Mouse (Mus musculus) adrenal gland, postnatal 4 days (tissue): Measurements from ENCODE around the gene Fam24a. TPM values are rescaled to one million over a fixed set of nuclear protein-coding genes. Genes with fewer than 3 reads are reported as not detected.

Experiments
- total RNA-seq, 2 experiments: library from RNA; stranded (reverse); gene quantifications; 2 replicates each; pipeline ENCODE4 v1.2.3; 2021

Fam24a gene
- total RNA-seq, 2 experiments from 2014 or later: not detected

Other genes with a start within 250 kb of the Fam24a start
- gene 4933402N03Rik, start 187.6 kb upstream of the Fam24a start, total RNA-seq: not detected
- under 1 TPM in 1 of 2 experiments, not detected in 1; 0.56 TPM for gene 5430419D17Rik, start 159.5 kb upstream of the Fam24a start, total RNA-seq
- gene Cuzd1, start 11.6 kb upstream of the Fam24a start, total RNA-seq: 1 to 10 TPM in 1 of 2 experiments, not detected in 1; 5.9 TPM
- under 1 TPM in 1 of 2 experiments, not detected in 1; 0.48 TPM for gene Fam24b, start 4.3 kb upstream of the Fam24a start, total RNA-seq
- gene 2310057M21Rik, start 28.9 kb downstream of the Fam24a start, total RNA-seq: 10 to 100 TPM; 16.1 to 20.2 TPM
- 10 to 100 TPM; 28.3 to 31.3 TPM for gene Pstk, start 37.3 kb downstream of the Fam24a start, total RNA-seq
- gene Ikzf5, start 76.7 kb downstream of the Fam24a start, total RNA-seq: 10 to 100 TPM; 34.5 to 38.8 TPM
- 100 to 1,000 TPM; 183 to 187 TPM for gene Acadsb, start 76.7 kb downstream of the Fam24a start, total RNA-seq
- not detected for gene Hmx3, start 209.0 kb downstream of the Fam24a start, total RNA-seq
- under 1 TPM in 1 of 2 experiments, not detected in 1; 0.25 TPM for gene Hmx2, start 214.9 kb downstream of the Fam24a start, total RNA-seq
- 10 to 100 TPM; 85.6 to 86.3 TPM for gene Bub3, start 226.4 kb downstream of the Fam24a start, total RNA-seq